Mouse (Mus musculus) testis, adult 2 months (tissue): ENCODE measurements at regions not wholly inside any gene's neighbourhood (a gene's known extent, or its start where the extent isn't known, plus 50 kb on each side); places are given as distances from the start of the nearest gene placed in this dataset.

Experiments
- CTCF ChIP-seq: fragments of 200-500 bp; IDR thresholded peaks from 2 replicates; pipeline ENCODE4 v1.5.1; 2012; ENCODE audit warnings: low read depth, mild to moderate bottlenecking, inconsistent platforms, low read length, moderate library complexity; ENCODE audit not compliant: control insufficient read depth, insufficient read depth, insufficient replicate concordance
- POLR2A ChIP-seq: fragments of 200-500 bp; IDR thresholded peaks from 2 replicates; pipeline ENCODE4 v1.6.1; 2012; ENCODE audit warnings: low read depth, mild to moderate bottlenecking, inconsistent platforms, low read length, moderate library complexity; ENCODE audit not compliant: control insufficient read depth

DNA sequence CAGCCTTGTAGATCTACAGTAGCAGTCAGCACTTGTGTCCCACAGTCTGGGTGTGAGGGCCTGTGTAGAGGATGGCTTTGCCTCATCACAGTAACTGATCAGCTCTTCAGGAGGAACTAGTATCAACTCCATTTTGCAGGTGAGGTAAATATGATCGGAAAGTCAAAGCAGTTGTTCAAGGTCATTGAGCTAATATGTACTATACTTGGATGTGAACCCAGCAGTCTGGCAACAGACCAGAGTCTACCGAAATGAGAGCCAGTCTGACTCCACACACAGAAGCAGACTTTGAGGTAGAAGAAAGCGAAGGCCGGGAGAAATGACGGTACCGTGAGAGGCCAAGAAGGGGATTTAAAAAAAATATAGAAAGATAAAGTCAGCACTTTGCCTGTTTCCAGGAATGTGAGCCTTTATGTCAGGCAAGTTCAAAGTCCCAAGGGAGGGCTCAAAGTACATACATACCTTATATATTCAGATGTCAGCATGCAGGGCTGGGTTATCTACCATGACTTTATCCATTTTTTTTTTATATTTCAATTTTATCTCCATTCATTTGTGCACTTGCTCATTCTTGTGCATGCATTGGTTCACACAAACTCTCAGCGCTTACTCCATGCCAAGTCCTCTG, 1297.2 kb downstream of the Synb start:
- TF ChIP-seq POLR2A, result no peak
- TF ChIP-seq CTCF, result no peak
